Comparison of ENCODE assay signal across 15 mouse cellular contexts in genomic region chr10:130244271-130244670, GRCm38 (mm10). TPM values are rescaled to one million over a fixed set of nuclear protein-coding genes. Genes with fewer than 3 reads are reported as not detected.
DNase-seq lines count a peak whose midpoint lies in the region; ATAC-seq lines count a peak whose summit lies in the region.
"Had no signal": no experiment of that assay in that cellular context is flagged by ENCODE, and none has a peak within 500 bp of the region (broad histone marks: within the 10 kb centered on the region; RNA-seq: fewer than 3 reads in every experiment).

No protein-coding gene starts in this region.

- no peak for DNase-seq in forebrain, embryonic 11.5 days (ENCODE audit: low spot score)
- no peak for DNase-seq in forebrain, embryonic 10.5 days (ENCODE audit: extremely low spot score, low spot score)
- DNase-seq in cerebellum, postnatal 36 days = peak; percentile 10 to 20
- no peak for DNase-seq in ovary, postnatal 14 days (ENCODE audit: low spot score)
- no peak for DNase-seq in kidney, postnatal 25 days
- no peak for DNase-seq in urinary bladder, postnatal 36 days (ENCODE audit: low spot score in 2 of 2)
- DNase-seq: heart, adult 2 months; lung, adult 18-20 months; right cerebral cortex, postnatal 25 days had no signal

- no peak overlapping the region for H3K27ac ChIP-seq in forebrain, embryonic 11.5 days (ENCODE audit: low read depth, low read length)
- no peak overlapping the region for H3K27ac ChIP-seq in forebrain, embryonic 10.5 days
- H3K27ac ChIP-seq in hindbrain, embryonic 12.5 days = no peak overlapping the region
- H3K27ac ChIP-seq in midbrain, embryonic 13.5 days = no peak overlapping the region
- H3K27ac ChIP-seq: heart, adult 2 months; intestine, embryonic 15.5 days; left cerebral cortex, adult 2 months had no signal

- H3K9me3 ChIP-seq in forebrain, embryonic 11.5 days (ENCODE audit: control insufficient read depth, low read length) = no peaks in the 10 kb centered on the region
- H3K9me3 ChIP-seq in forebrain, embryonic 10.5 days = no peaks in the 10 kb centered on the region
- H3K9me3 ChIP-seq in hindbrain, embryonic 12.5 days (replicated peaks) = no peaks in the 10 kb centered on the region
- H3K9me3 ChIP-seq in midbrain, embryonic 13.5 days = no peaks in the 10 kb centered on the region
- H3K9me3 ChIP-seq: intestine, embryonic 15.5 days had no signal

- no peaks in the 10 kb centered on the region for H3K36me3 ChIP-seq in forebrain, embryonic 11.5 days (ENCODE audit: control insufficient read depth, insufficient read depth, low read length)
- H3K36me3 ChIP-seq in forebrain, embryonic 10.5 days (replicated peaks) = no peaks in the 10 kb centered on the region
- no peaks in the 10 kb centered on the region for H3K36me3 ChIP-seq in hindbrain, embryonic 12.5 days
- no peaks in the 10 kb centered on the region for H3K36me3 ChIP-seq in midbrain, embryonic 13.5 days
- H3K36me3 ChIP-seq: intestine, embryonic 15.5 days had no signal

- WGBS in forebrain, embryonic 11.5 days = 12% methylated on average over 2 of the region's 2 CpGs
- 9% methylated on average over 2 of the region's 2 CpGs for WGBS in forebrain, embryonic 10.5 days
- 0% methylated on average over 2 of the region's 2 CpGs for WGBS in hindbrain, embryonic 12.5 days
- 6% methylated on average over 2 of the region's 2 CpGs for WGBS in midbrain, embryonic 13.5 days

- no peak overlapping the region for H3K4me3 ChIP-seq in forebrain, embryonic 11.5 days (ENCODE audit: low read depth, low read length)
- H3K4me3 ChIP-seq in forebrain, embryonic 10.5 days = no peak overlapping the region
- H3K4me3 ChIP-seq in hindbrain, embryonic 12.5 days = no peak overlapping the region
- H3K4me3 ChIP-seq in midbrain, embryonic 13.5 days (replicated peaks) = no peak overlapping the region
- H3K4me3 ChIP-seq: erythroblast, embryonic 14.5 days; heart, adult 2 months; intestine, embryonic 15.5 days; left cerebral cortex, adult 2 months had no signal

- H3K27me3 ChIP-seq in forebrain, embryonic 11.5 days (ENCODE audit: control insufficient read depth, insufficient read depth, low read length) = no peaks in the 10 kb centered on the region
- H3K27me3 ChIP-seq in forebrain, embryonic 10.5 days (ENCODE audit: poor library complexity, severe bottlenecking) = peaks cover 4% of the 10 kb centered on the region; the same call in 1 of the 2 replicates
- no peaks in the 10 kb centered on the region for H3K27me3 ChIP-seq in hindbrain, embryonic 12.5 days
- no peaks in the 10 kb centered on the region for H3K27me3 ChIP-seq in midbrain, embryonic 13.5 days
- H3K27me3 ChIP-seq: intestine, embryonic 15.5 days had no signal

- H3K9ac ChIP-seq in forebrain, embryonic 11.5 days (ENCODE audit: low read length) = no peak overlapping the region
- H3K9ac ChIP-seq in hindbrain, embryonic 12.5 days = no peak overlapping the region
- no peak overlapping the region for H3K9ac ChIP-seq in midbrain, embryonic 13.5 days (replicated peaks)
- H3K9ac ChIP-seq: intestine, embryonic 15.5 days had no signal

- H3K4me1 ChIP-seq in forebrain, embryonic 11.5 days (replicated peaks; ENCODE audit: control insufficient read depth, insufficient read depth, low read length) = no peaks in the 10 kb centered on the region
- H3K4me1 ChIP-seq in forebrain, embryonic 10.5 days = no peaks in the 10 kb centered on the region
- peaks cover 7% of the 10 kb centered on the region; the same call in 1 of the 2 replicates for H3K4me1 ChIP-seq in hindbrain, embryonic 12.5 days
- peaks cover 6% of the 10 kb centered on the region; the same call in 1 of the 2 replicates for H3K4me1 ChIP-seq in midbrain, embryonic 13.5 days (replicated peaks)
- H3K4me1 ChIP-seq: intestine, embryonic 15.5 days had no signal

- ATAC-seq in forebrain, embryonic 11.5 days (replicated peaks; ENCODE audit: low FRiP score) = peak; percentile 72
- ATAC-seq in hindbrain, embryonic 12.5 days (ENCODE audit: low FRiP score) = peak; percentile 85
- peak; percentile 45; the same call in 1 of the 2 replicates for ATAC-seq in midbrain, embryonic 13.5 days
- ATAC-seq: intestine, embryonic 15.5 days had no signal

- no peak overlapping the region for H3K4me2 ChIP-seq in forebrain, embryonic 11.5 days (ENCODE audit: low read depth, low read length, severe bottlenecking)
- H3K4me2 ChIP-seq in hindbrain, embryonic 12.5 days (replicated peaks) = no peak overlapping the region
- no peak overlapping the region for H3K4me2 ChIP-seq in midbrain, embryonic 13.5 days (replicated peaks)
- H3K4me2 ChIP-seq: intestine, embryonic 15.5 days had no signal

RNA-seq across cellular contexts. Expression of gene Olfr827, which starts 30.1 kb away (rescaled TPM):
- polyA plus RNA-seq in forebrain, embryonic 11.5 days (2014; fragmentation: Nextera tagmentation; extraction: Ambion mirVana) = not detected in 2 replicates
- polyA plus RNA-seq in forebrain, embryonic 10.5 days (2016; fragmentation: Nextera tagmentation; extraction: Ambion mirVana) = not detected in 2 replicates
- polyA plus RNA-seq in hindbrain, embryonic 12.5 days (2016; fragmentation: Nextera tagmentation; extraction: Ambion mirVana) = not detected in 2 replicates
- not detected in 2 replicates for polyA plus RNA-seq in midbrain, embryonic 13.5 days (2015; fragmentation: Nextera tagmentation; extraction: Ambion mirVana)
- polyA plus RNA-seq: heart, adult 2 months; intestine, embryonic 15.5 days; stomach, embryonic 16.5 days had no signal

RNA-seq across cellular contexts. Expression of gene Neurod4, which starts 35.8 kb away (rescaled TPM):
- 6.2 and 7.3 TPM in 2 replicates for polyA plus RNA-seq in forebrain, embryonic 11.5 days (2014; fragmentation: Nextera tagmentation; extraction: Ambion mirVana)
- 2.6 and 3.0 TPM in 2 replicates for polyA plus RNA-seq in forebrain, embryonic 10.5 days (2016; fragmentation: Nextera tagmentation; extraction: Ambion mirVana)
- 7.8 and 8.6 TPM in 2 replicates for polyA plus RNA-seq in hindbrain, embryonic 12.5 days (2016; fragmentation: Nextera tagmentation; extraction: Ambion mirVana)
- polyA plus RNA-seq in midbrain, embryonic 13.5 days (2015; fragmentation: Nextera tagmentation; extraction: Ambion mirVana) = 5.9 and 7.9 TPM in 2 replicates
- polyA plus RNA-seq: erythroblast, embryonic 14.5 days; heart, adult 2 months; stomach, embryonic 16.5 days had no signal

Comparison
In these comparisons a context has a peak if more than half of its experiments do, and no peak if none do; other contexts are left out.
1. DNase-seq: peak in cerebellum, postnatal 36 days (2 of 2); none in forebrain, embryonic 11.5 days (single experiment), forebrain, embryonic 10.5 days (single experiment), ovary, postnatal 14 days (single experiment), kidney, postnatal 25 days (0 of 2) and urinary bladder, postnatal 36 days (0 of 2).
2. Peak in every context shown above with its lines, with median percentiles within 50 percentile points of each other: ATAC-seq.